Mouse (Mus musculus) lung, embryonic 14.5 days (tissue): ENCODE data around the gene 2210011C24Rik. TPM values are rescaled to one million over a fixed set of nuclear protein-coding genes. Genes with fewer than 3 reads are reported as not detected.
A peak's percentile ranks its signal among the peaks of the same experiment; 100 is the strongest.

Experiments used
- ATAC-seq: fragments of 200-750 bp; cut with Nextera tagmentation; 2 replicates; pipeline ENCODE4 v1.8.0; 2017; ENCODE audit warnings: mild to moderate bottlenecking, moderate TSS enrichment, moderate library complexity; ENCODE audit not compliant: insufficient read depth
- DNase-seq: peaks from one replicate; pipeline ENCODE4 v3.0.0-alpha.2; 2015
- H3K27ac ChIP-seq: fragments of 300-500 bp; sonication (generic); 2 replicates; pipeline ENCODE4 v1.5.1; 2014; ENCODE audit warnings: low read depth, mild to moderate bottlenecking, moderate library complexity
- H3K27me3 ChIP-seq: fragments of 300-500 bp; sonication (generic); 2 replicates; pipeline ENCODE4 v1.6.1; 2014; ENCODE audit warnings: low read length, control low read depth; ENCODE audit not compliant: insufficient read depth
- H3K36me3 ChIP-seq: fragments of 300-500 bp; sonication (generic); 2 replicates; pipeline ENCODE4 v1.6.1; 2014; ENCODE audit warnings: control low read depth; ENCODE audit not compliant: insufficient read depth
- H3K4me1 ChIP-seq: fragments of 300-500 bp; sonication (generic); 2 replicates; pipeline ENCODE4 v1.6.1; 2014; ENCODE audit warnings: antibody characterized with exemption, control low read depth; ENCODE audit not compliant: insufficient read depth
- H3K4me2 ChIP-seq: fragments of 300-500 bp; sonication (generic); 2 replicates; pipeline ENCODE4 v1.6.1; 2014; ENCODE audit warnings: mild to moderate bottlenecking
- H3K4me3 ChIP-seq: fragments of 300-500 bp; sonication (generic); 2 replicates; pipeline ENCODE4 v1.5.1; 2014; ENCODE audit warnings: low read depth, low read length
- H3K9ac ChIP-seq: fragments of 300-500 bp; sonication (generic); 2 replicates; pipeline ENCODE4 v1.6.1; 2014
- H3K9me3 ChIP-seq: fragments of 300-500 bp; sonication (generic); 2 replicates; pipeline ENCODE4 v1.6.1; 2016; ENCODE audit warnings: low read depth, low read length, control low read depth
- CTCF ChIP-seq: IDR thresholded peaks from 2 replicates; pipeline ENCODE4 v1.5.1; 2016; ENCODE audit warnings: antibody characterized with exemption, low read depth
- WGBS: fragments of 180-500 bp; shearing (Covaris S2); extraction: QIAGEN DNeasy Blood & Tissue Kit; methylation state at CpG from one replicate; pipeline ENCODE4 v1.1.7; 2014; 5-methylcytosine and 5-hydroxymethylcytosine counted together
- polyA plus RNA-seq: library from polyadenylated mRNA; unstranded; fragments of >200 nt; fragmentation: Nextera tagmentation; extraction: Ambion mirVana; gene quantifications from 2 replicates; pipeline ENCODE4 v1.2.1, GENCODE M21; 2014

Gene 2210011C24Rik
- polyA plus RNA-seq, 1 experiment from 2014 or later: 1.2 TPM

GRCm38 (mm10) chr8:83976101-83976630 is 35.8 kb downstream of the 2210011C24Rik start:
- no peak overlapping the region for H3K9ac ChIP-seq
- 78% methylated on average over 4 of the region's 4 CpGs for WGBS

GRCm38 (mm10) chr8:83974521-83974920 is 37.5 kb downstream of the 2210011C24Rik start:
- H3K4me2 ChIP-seq: peak overlapping the region; percentile 88
- no peak overlapping the region; the same call in 1 of the 2 replicates for H3K9ac ChIP-seq
- peaks cover 15% of the 10 kb centered on the region for H3K36me3 ChIP-seq
- TF ChIP-seq CTCF: no peak
- peak overlapping the region; percentile 97; the same call in 1 of the 2 replicates for H3K4me3 ChIP-seq
- 60% methylated on average over 4 of the region's 4 CpGs for WGBS
- no peaks in the 10 kb centered on the region for H3K27me3 ChIP-seq
- ATAC-seq: no peak
- no peaks in the 10 kb centered on the region for H3K9me3 ChIP-seq
- H3K27ac ChIP-seq: no peak overlapping the region
- H3K4me1 ChIP-seq: peaks cover 9% of the 10 kb centered on the region; the same call in 1 of the 2 replicates
- no peak for DNase-seq

More at GRCm38 (mm10) chr8:83976101-83976630, 35.8 kb downstream of the 2210011C24Rik start:
- peaks cover 9% of the 10 kb centered on the region; the same call in 1 of the 2 replicates for H3K4me1 ChIP-seq
- TF ChIP-seq CTCF: peak; percentile 35
- no peak overlapping the region for H3K27ac ChIP-seq
- H3K4me2 ChIP-seq: no peak overlapping the region
- H3K9me3 ChIP-seq: no peaks in the 10 kb centered on the region
- DNase-seq: no peak
- H3K36me3 ChIP-seq: peaks cover 25% of the 10 kb centered on the region
- no peak for ATAC-seq
- no peak overlapping the region for H3K4me3 ChIP-seq
- H3K27me3 ChIP-seq: no peaks in the 10 kb centered on the region

GRCm38 (mm10) chr8:83973161-83974031 is 38.6 kb downstream of the 2210011C24Rik start:
- Histone ChIP-seq H3K36me3 (peaks cover 20% of the 10 kb centered on the region), H3K4me3 (peak overlapping the region; percentile 97), H3K9ac (peak overlapping the region; percentile 84), H3K27me3 (no peaks in the 10 kb centered on the region), H3K9me3 (no peaks in the 10 kb centered on the region), H3K4me2 (peak overlapping the region; percentile 88), H3K27ac (peak overlapping the region; percentile 60; the same call in 1 of the 2 replicates), H3K4me1 (peaks cover 9% of the 10 kb centered on the region; the same call in 1 of the 2 replicates)
- DNase-seq (no peak), ATAC-seq (no peak; the same call in 1 of the 2 replicates)
- 2% methylated on average over 35 of the region's 37 CpGs for WGBS
- no peak for TF ChIP-seq CTCF

- Histone ChIP-seq H3K4me3 (peak within 1 kb of the TSS; percentile 97), H3K4me2 (peak within 1 kb of the TSS; percentile 88), H3K9ac (peak within 1 kb of the TSS; percentile 84), H3K4me1 (peaks cover 4% of the 10 kb centered on the region; the same call in 1 of the 2 replicates), H3K9me3 (no peaks in the 10 kb centered on the region), H3K27ac (peak within 1 kb of the TSS; percentile 60; the same call in 1 of the 2 replicates), H3K36me3 (peaks cover 25% of the 10 kb centered on the region), H3K27me3 (no peaks in the 10 kb centered on the region)
- peak; percentile 100 for ATAC-seq
- peak; percentile 99 for DNase-seq
- under 1% methylated on average over 81 of the region's 94 CpGs for WGBS
- TF ChIP-seq CTCF: no peak
Observed at GRCm38 (mm10) chr8:83972150-83973120, 39.5 kb downstream of the 2210011C24Rik start, which contains the start of gene Prkaca. TSS of gene Prkaca (plus strand) at chr8:83972993.

- H3K9me3 ChIP-seq: no peaks in the 10 kb centered on the region
- peak overlapping the region; percentile 88 for H3K4me2 ChIP-seq
- H3K4me1 ChIP-seq: no peaks in the 10 kb centered on the region
- H3K36me3 ChIP-seq: peaks cover 27% of the 10 kb centered on the region
- ATAC-seq: no peak
- no peak overlapping the region for H3K27ac ChIP-seq
- peak overlapping the region; percentile 97 for H3K4me3 ChIP-seq
- no peak for DNase-seq
- no peaks in the 10 kb centered on the region for H3K27me3 ChIP-seq
- H3K9ac ChIP-seq: no peak overlapping the region
- WGBS: 75% methylated on average over 6 of the region's 6 CpGs
- no peak for TF ChIP-seq CTCF
Observed at GRCm38 (mm10) chr8:83971661-83972060, 40.3 kb downstream of the 2210011C24Rik start.

- no peak for TF ChIP-seq CTCF
- Histone ChIP-seq H3K27me3 (no peaks in the 10 kb centered on the region), H3K9me3 (no peaks in the 10 kb centered on the region), H3K9ac (no peak overlapping the region), H3K4me1 (no peaks in the 10 kb centered on the region), H3K27ac (no peak overlapping the region), H3K36me3 (peaks cover 27% of the 10 kb centered on the region), H3K4me3 (no peak overlapping the region), H3K4me2 (no peak overlapping the region)
- no peak for DNase-seq
- no peak for ATAC-seq
- WGBS: 90% methylated on average over 4 of the region's 4 CpGs
Observed at GRCm38 (mm10) chr8:83971121-83971520, 40.9 kb downstream of the 2210011C24Rik start.
